Mouse (Mus musculus): ENCODE results near the gene Wdr70. TPM values are rescaled to one million over a fixed set of nuclear protein-coding genes. Genes with fewer than 3 reads are reported as not detected.

The Wdr70 gene
- polyA plus RNA-seq, 1 experiment from 2014 or later = 26.9 TPM

DNA sequence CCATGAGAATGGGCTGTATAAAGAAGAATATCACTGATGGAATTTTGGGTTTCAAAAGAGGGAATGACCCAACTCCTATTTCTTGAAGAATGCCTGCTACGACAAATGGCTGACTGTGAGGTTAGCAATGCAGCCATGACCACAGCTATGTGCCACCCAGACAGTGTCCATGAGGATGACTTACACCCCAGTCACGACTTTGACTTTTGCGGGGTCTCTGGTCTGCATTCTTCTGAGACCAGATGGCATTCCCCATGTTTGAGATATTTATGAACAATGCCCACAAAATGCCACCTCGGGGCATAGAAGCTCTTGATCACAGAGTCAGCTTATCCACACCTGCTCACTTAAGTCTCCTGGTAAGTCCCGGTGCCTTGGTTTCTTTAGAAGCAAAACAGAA lies 236.1 kb downstream of the Wdr70 start:
- WGBS (ENCODE audit: insufficient replicate concordance) = 72% methylated on average over 5 of the region's 5 CpGs
- Histone ChIP-seq H3K4me2 (no peak overlapping the region), H3K9ac (no peak overlapping the region), H3K27ac (no peak overlapping the region), H3K27me3 (no peaks in the 10 kb centered on the region), H3K36me3 (no peaks in the 10 kb centered on the region), H3K4me3 (replicated peaks) (no peak overlapping the region), H3K4me1 (replicated peaks) (no peaks in the 10 kb centered on the region), H3K9me3 (replicated peaks) (no peaks in the 10 kb centered on the region)
- ATAC-seq (ENCODE audit: low read depth) (no peak), DNase-seq (no peak)

DNA sequence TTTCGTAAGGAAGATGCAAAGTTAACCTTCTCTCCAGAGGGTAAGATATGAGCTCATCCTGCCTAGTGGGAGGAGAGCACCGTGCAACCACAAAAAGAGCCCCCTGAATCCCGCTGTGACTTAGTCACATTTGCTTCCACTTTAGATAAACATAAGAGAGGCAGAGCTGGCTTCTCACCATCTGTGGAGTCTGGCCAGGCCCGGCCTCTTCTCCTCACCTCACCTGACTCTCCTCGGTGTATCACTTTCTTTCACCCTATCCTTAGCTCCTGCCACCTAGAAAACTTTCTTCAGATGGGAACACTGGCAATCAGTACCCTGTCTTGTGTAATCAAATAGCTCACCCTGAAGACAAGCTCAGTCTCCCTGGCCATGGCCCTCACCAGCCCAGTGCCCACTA lies 240.2 kb downstream of the Wdr70 start:
- Histone ChIP-seq H3K4me1 (replicated peaks) (no peaks in the 10 kb centered on the region), H3K9ac (no peak overlapping the region), H3K9me3 (replicated peaks) (no peaks in the 10 kb centered on the region), H3K27ac (no peak overlapping the region), H3K4me2 (no peak overlapping the region), H3K4me3 (replicated peaks) (no peak overlapping the region), H3K36me3 (no peaks in the 10 kb centered on the region), H3K27me3 (no peaks in the 10 kb centered on the region)
- 61% methylated on average over 5 of the region's 5 CpGs for WGBS (ENCODE audit: insufficient replicate concordance)
- DNase-seq = no peak
- ATAC-seq (ENCODE audit: low read depth) = no peak

DNA sequence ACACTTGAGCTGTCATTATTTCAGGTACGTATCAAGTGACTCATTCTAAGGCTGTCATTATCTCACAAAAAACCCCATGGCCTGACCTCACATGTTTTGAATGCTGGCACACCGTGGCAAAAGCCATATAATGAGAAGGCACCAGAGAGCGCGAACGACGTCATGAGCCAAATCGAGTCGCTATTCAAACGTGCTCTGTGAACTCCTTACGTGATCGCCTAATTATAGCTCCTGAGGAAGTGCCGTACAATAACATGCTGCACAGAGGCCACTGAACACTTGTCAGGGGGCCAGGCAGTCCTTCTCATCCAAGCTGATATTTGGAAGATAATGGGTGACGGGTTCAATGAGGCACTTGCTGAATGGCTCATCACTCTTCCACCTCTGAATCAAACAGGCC lies 241.6 kb downstream of the Wdr70 start:
- H3K9ac ChIP-seq = no peak overlapping the region
- DNase-seq = no peak
- no peaks in the 10 kb centered on the region for H3K9me3 ChIP-seq (replicated peaks)
- H3K4me1 ChIP-seq (replicated peaks) = no peaks in the 10 kb centered on the region
- H3K27ac ChIP-seq = no peak overlapping the region
- H3K4me2 ChIP-seq = no peak overlapping the region
- H3K4me3 ChIP-seq (replicated peaks) = no peak overlapping the region
- no peak for ATAC-seq (ENCODE audit: low read depth)
- no peaks in the 10 kb centered on the region for H3K36me3 ChIP-seq
- WGBS (ENCODE audit: insufficient replicate concordance) = 75% methylated on average over 13 of the region's 13 CpGs
- H3K27me3 ChIP-seq = no peaks in the 10 kb centered on the region

DNA sequence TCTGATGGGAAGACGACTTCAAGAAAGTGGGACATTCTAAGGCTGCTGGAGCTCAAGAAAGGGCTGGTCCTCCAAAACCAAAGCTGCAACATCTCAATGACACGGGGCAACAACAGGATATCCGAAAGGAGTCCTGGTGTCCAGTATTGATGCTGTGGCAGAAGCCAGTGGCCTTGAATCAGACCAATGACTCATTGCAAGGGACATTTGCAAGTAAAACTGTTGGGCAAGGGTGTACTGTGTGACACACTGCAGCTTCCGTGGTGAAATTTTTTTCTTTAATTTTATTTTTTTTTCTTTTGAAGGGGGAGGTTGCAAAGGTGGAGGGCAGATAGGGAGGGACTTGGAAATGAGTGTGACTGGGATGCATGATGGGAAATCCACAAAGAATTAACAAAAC lies 256.6 kb downstream of the Wdr70 start:
- WGBS (ENCODE audit: insufficient replicate concordance) = 55% methylated on average over 4 of the region's 4 CpGs
- DNase-seq = no peak
- H3K4me3 ChIP-seq (replicated peaks) = no peak overlapping the region

DNA sequence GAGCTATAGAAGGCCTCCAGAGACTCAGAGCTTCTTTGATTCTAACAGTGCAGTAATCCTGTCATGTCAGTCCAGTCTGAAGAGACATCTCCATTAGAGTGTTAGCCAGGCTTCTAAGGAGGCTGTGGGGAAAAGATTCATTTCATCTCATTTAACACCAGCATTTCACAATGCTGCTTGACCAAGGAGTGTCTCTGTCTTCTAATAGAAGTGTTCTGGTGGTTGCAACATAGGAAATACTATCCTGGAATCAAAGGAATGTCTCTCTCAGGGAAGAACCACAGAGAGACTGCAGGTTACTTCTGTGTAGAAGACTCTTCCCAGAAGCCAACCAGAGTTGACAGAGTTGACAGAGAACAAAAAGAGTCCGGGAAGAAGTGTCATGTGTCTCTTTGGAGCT lies 257.3 kb downstream of the Wdr70 start:
- Histone ChIP-seq H3K4me1 (replicated peaks) (no peaks in the 10 kb centered on the region), H3K4me3 (replicated peaks) (no peak overlapping the region), H3K36me3 (no peaks in the 10 kb centered on the region), H3K9ac (no peak overlapping the region), H3K9me3 (replicated peaks) (no peaks in the 10 kb centered on the region), H3K27me3 (no peaks in the 10 kb centered on the region), H3K4me2 (no peak overlapping the region), H3K27ac (no peak overlapping the region)
- 67% methylated on average over 1 of the region's 1 CpGs for WGBS (ENCODE audit: insufficient replicate concordance)
- DNase-seq (no peak), ATAC-seq (ENCODE audit: low read depth) (no peak)

More for the DNA sequence above, 256.6 kb downstream of the Wdr70 start:
- Histone ChIP-seq H3K9ac (no peak overlapping the region), H3K4me1 (replicated peaks) (no peaks in the 10 kb centered on the region), H3K27ac (no peak overlapping the region), H3K9me3 (replicated peaks) (no peaks in the 10 kb centered on the region), H3K27me3 (no peaks in the 10 kb centered on the region), H3K4me2 (no peak overlapping the region), H3K36me3 (no peaks in the 10 kb centered on the region)
- ATAC-seq (ENCODE audit: low read depth) = no peak

DNA sequence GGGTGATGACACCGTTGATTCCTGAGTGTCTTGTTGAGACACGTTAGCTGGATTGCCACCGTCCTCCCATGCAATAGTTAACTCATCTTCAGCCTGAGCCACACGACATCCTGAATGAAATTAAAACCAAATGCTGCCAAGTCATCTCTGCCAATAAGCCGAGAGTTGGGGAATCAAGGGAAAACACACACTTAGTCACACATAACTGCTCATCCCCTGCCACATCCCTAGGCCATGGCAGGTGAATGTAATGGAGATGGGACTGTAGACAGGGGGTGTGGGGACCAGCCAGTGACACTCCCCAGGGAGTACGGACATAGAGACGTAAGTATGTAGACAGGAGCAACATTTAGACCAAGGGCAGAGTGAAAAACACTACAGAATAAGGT lies 260.1 kb downstream of the Wdr70 start:
- Histone ChIP-seq H3K4me2 (no peak overlapping the region), H3K9ac (no peak overlapping the region), H3K4me3 (replicated peaks) (no peak overlapping the region), H3K27me3 (no peaks in the 10 kb centered on the region), H3K4me1 (replicated peaks) (no peaks in the 10 kb centered on the region), H3K36me3 (no peaks in the 10 kb centered on the region), H3K9me3 (replicated peaks) (no peaks in the 10 kb centered on the region), H3K27ac (no peak overlapping the region)
- DNase-seq (no peak), ATAC-seq (ENCODE audit: low read depth) (no peak)
- 69% methylated on average over 7 of the region's 7 CpGs for WGBS (ENCODE audit: insufficient replicate concordance)

DNA sequence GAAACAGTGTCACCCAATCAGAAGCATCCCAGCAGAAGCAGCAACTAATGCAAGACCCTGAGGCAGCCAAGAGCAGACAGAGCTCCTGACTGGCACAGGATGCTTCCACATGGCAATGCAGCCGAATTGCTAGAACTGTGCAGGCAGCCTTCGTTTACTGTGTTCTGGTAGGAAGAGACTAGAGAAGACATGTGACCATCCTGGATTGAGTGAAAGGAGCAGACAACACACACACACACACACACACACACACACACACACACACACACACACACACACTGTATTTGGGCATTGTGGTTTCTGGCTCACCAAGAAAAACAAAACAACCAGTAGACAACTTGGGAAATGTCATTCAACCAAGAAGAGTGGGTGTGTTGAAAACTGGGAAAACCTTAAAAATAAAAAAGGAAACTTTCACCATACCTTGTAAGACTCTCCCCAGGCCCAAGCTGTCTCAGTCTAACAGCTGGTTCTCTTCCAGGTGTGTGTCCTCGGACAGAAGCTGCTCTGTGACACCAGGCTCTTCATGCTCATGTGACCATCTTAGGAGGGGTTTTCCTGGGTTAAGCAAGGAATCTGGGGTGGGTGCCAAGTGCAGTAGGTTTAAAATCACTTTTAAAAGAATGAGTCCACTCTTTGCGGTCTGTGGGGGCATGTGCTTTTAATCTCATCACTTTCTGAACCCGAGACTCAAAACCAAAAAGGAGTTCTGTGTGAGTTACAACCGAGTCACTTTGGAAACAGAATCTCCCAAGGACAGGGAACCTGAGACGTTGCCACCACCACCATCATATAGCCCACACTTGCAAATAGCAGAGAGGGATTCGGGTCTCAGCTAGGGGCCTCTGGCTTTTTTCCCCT lies 260.7 kb downstream of the Wdr70 start:
- Histone ChIP-seq H3K36me3 (no peaks in the 10 kb centered on the region), H3K9ac (no peak overlapping the region), H3K4me1 (replicated peaks) (no peaks in the 10 kb centered on the region), H3K27ac (no peak overlapping the region), H3K27me3 (no peaks in the 10 kb centered on the region), H3K4me2 (no peak overlapping the region), H3K4me3 (replicated peaks) (no peak overlapping the region), H3K9me3 (replicated peaks) (no peaks in the 10 kb centered on the region)
- DNase-seq = no peak
- WGBS (ENCODE audit: insufficient replicate concordance) = 60% methylated on average over 8 of the region's 8 CpGs
- ATAC-seq (ENCODE audit: low read depth) = no peak

DNA sequence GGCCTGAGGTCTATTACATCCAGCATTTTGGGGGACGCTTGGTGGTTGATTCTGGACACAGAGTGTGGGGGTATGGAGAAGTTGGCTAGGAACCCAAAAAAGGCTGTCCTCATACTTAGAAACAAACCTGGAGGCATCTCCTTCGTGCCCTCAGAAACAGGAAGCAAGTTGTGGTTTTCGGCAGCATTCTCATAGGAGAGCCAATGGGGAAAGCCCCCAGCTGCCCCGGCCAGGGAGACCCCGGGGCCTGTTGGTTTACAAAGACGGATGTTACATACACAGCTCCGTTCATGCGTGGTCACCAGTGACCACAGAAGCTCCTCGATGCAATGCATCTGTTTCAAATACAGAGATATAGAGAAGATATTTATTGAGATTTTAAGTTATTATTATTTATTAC lies 263.6 kb downstream of the Wdr70 start:
- H3K9ac ChIP-seq = no peak overlapping the region
- DNase-seq (no peak), ATAC-seq (ENCODE audit: low read depth) (no peak)
- no peak overlapping the region for H3K4me3 ChIP-seq (replicated peaks)
- no peak overlapping the region for H3K4me2 ChIP-seq
- WGBS (ENCODE audit: insufficient replicate concordance) = 39% methylated on average over 9 of the region's 9 CpGs
- H3K9me3 ChIP-seq (replicated peaks) = no peaks in the 10 kb centered on the region
- no peaks in the 10 kb centered on the region for H3K36me3 ChIP-seq
- H3K4me1 ChIP-seq (replicated peaks) = no peaks in the 10 kb centered on the region
- no peaks in the 10 kb centered on the region for H3K27me3 ChIP-seq
- H3K27ac ChIP-seq = no peak overlapping the region

DNA sequence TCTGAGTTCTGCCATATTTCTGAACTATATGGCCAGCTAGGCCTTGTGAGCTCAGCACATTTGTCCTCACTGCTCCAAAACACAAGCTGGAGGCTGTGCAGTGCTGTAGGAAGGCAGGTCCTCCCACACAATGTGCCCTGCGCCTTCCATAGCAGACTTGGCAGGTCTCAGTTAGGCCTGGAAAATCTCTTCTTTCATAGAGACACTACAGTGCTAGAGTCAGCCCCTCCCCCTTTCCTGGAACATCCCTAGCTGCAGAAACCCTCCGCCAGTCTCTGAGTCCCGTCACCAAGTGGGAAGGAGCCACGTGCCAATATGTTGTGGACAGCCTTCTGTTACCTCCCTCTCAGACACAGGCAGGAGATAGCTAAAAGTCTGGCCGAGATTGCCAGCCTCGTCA lies 273.5 kb downstream of the Wdr70 start:
- Histone ChIP-seq H3K4me2 (no peak overlapping the region), H3K4me3 (replicated peaks) (no peak overlapping the region), H3K27me3 (0 out of 2 replicates have a peak, but pooled peaks cover 2% of the 10 kb centered on the region), H3K4me1 (replicated peaks) (no peaks in the 10 kb centered on the region), H3K9ac (no peak overlapping the region), H3K9me3 (replicated peaks) (no peaks in the 10 kb centered on the region), H3K36me3 (no peaks in the 10 kb centered on the region), H3K27ac (no peak overlapping the region)
- DNase-seq = no peak
- ATAC-seq (ENCODE audit: low read depth) = no peak
- WGBS (ENCODE audit: insufficient replicate concordance) = 39% methylated on average over 6 of the region's 6 CpGs

DNA sequence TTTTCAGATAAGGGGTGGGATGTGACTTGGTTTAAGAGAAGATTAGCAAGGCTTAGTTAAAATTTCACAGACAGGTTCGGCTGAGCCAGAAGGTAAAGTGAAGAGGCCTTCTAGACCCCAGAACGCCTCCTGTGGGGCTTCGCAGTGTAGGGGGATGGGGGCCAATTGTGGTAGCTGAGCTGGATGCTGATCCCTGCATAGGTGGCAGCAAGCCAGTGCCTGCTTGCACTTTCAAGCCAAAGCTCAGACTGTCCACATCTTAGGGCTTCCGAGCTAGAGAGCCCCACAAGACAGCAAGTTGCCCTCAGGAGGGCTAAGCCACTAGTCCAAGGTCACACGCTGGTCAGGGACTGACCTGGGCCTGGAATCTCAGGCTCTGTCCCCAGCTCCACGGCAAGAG lies 275.1 kb downstream of the Wdr70 start:
- H3K9ac ChIP-seq = no peak overlapping the region
- ATAC-seq (ENCODE audit: low read depth) (no peak), DNase-seq (no peak)
- no peaks in the 10 kb centered on the region for H3K4me1 ChIP-seq (replicated peaks)
- H3K27ac ChIP-seq = no peak overlapping the region
- H3K4me2 ChIP-seq = no peak overlapping the region
- no peak overlapping the region for H3K4me3 ChIP-seq (replicated peaks)
- WGBS (ENCODE audit: insufficient replicate concordance) = 57% methylated on average over 6 of the region's 6 CpGs
- H3K9me3 ChIP-seq (replicated peaks) = no peaks in the 10 kb centered on the region
- H3K27me3 ChIP-seq = peaks cover 11% of the 10 kb centered on the region
- H3K36me3 ChIP-seq = no peaks in the 10 kb centered on the region

Measured in liver, embryonic 13.5 days (tissue).